Comparison of ENCODE assay signal across 9 mouse cellular contexts in the genomic region with DNA sequence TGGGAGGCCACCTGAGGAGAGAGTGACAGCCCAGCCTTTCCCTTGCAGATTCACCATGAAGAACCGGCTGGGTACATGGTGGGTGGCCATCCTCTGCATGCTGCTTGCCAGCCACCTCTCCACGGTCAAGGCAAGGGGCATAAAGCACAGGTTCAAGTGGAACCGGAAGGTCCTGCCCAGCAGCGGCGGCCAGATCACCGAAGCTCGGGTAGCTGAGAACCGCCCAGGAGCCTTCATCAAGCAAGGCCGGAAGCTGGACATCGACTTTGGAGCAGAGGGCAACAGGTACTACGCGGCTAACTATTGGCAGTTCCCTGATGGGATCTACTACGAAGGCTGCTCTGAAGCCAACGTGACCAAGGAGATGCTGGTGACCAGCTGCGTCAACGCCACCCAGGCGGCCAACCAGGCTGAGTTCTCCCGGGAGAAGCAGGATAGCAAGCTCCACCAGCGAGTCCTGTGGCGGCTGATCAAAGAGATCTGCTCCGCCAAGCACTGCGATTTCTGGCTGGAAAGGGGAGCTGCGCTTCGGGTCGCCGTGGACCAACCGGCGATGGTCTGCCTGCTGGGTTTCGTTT. TPM values are rescaled to one million over a fixed set of nuclear protein-coding genes. Genes with fewer than 3 reads are reported as not detected.
DNase-seq lines count a peak whose midpoint lies in the region; ATAC-seq lines count a peak whose summit lies in the region.
"Had no signal": no experiment of that assay in that cellular context is flagged by ENCODE, and none has a peak within 500 bp of the region (broad histone marks: within the 10 kb centered on the region; RNA-seq: fewer than 3 reads in every experiment).

No protein-coding gene starts in this region.

- no peak for DNase-seq in frontal cortex, postnatal 14 days (ENCODE audit: low spot score in 2 of 2)
- no peak for DNase-seq in hindbrain, embryonic 14.5 days (ENCODE audit: low spot score)
- DNase-seq in liver, embryonic 11.5 days (ENCODE audit: low spot score) = no peak
- no peak for DNase-seq in urinary bladder, postnatal 10 days (ENCODE audit: low spot score)
- DNase-seq in left cerebral cortex, postnatal 36 days (ENCODE audit: low spot score in 2 of 2) = no peak

- no peaks in the 10 kb centered on the region for H3K9me3 ChIP-seq in embryonic facial prominence, embryonic 12.5 days
- no peaks in the 10 kb centered on the region for H3K9me3 ChIP-seq in hindbrain, embryonic 14.5 days (ENCODE audit: control insufficient read depth, low read length)
- no peaks in the 10 kb centered on the region for H3K9me3 ChIP-seq in liver, embryonic 11.5 days (ENCODE audit: control insufficient read depth, low read length)
- H3K9me3 ChIP-seq in neural tube, embryonic 15.5 days (replicated peaks) = no peaks in the 10 kb centered on the region

- H3K36me3 ChIP-seq in embryonic facial prominence, embryonic 12.5 days = no peaks in the 10 kb centered on the region
- no peaks in the 10 kb centered on the region for H3K36me3 ChIP-seq in hindbrain, embryonic 14.5 days (replicated peaks; ENCODE audit: control insufficient read depth, insufficient read depth)
- no peaks in the 10 kb centered on the region for H3K36me3 ChIP-seq in liver, embryonic 11.5 days (ENCODE audit: control insufficient read depth, insufficient read depth, low read length)
- H3K36me3 ChIP-seq in neural tube, embryonic 15.5 days = no peaks in the 10 kb centered on the region

- peak overlapping the region; percentile 12; the same call in 1 of the 2 replicates for H3K4me3 ChIP-seq in embryonic facial prominence, embryonic 12.5 days
- H3K4me3 ChIP-seq in hindbrain, embryonic 14.5 days (replicated peaks; ENCODE audit: low read length) = no peak overlapping the region; the same call in 1 of the 2 replicates
- H3K4me3 ChIP-seq in liver, embryonic 11.5 days (ENCODE audit: low read depth, low read length) = peak overlapping the region; percentile 20; the same call in 1 of the 2 replicates
- H3K4me3 ChIP-seq in neural tube, embryonic 15.5 days (replicated peaks) = no peak overlapping the region; the same call in 1 of the 2 replicates

- H3K27me3 ChIP-seq in embryonic facial prominence, embryonic 12.5 days = peaks cover 45% of the 10 kb centered on the region
- H3K27me3 ChIP-seq in hindbrain, embryonic 14.5 days (ENCODE audit: control insufficient read depth, insufficient read depth, low read length) = peaks cover 28% of the 10 kb centered on the region
- peaks cover 38% of the 10 kb centered on the region for H3K27me3 ChIP-seq in liver, embryonic 11.5 days (replicated peaks; ENCODE audit: control insufficient read depth, insufficient read depth, low read length)
- peaks cover 30% of the 10 kb centered on the region for H3K27me3 ChIP-seq in neural tube, embryonic 15.5 days (replicated peaks)

- peak overlapping the region; percentile 33 for H3K4me2 ChIP-seq in embryonic facial prominence, embryonic 12.5 days (replicated peaks)
- peak overlapping the region; percentile 40 for H3K4me2 ChIP-seq in hindbrain, embryonic 14.5 days (replicated peaks)
- H3K4me2 ChIP-seq in liver, embryonic 11.5 days = peak overlapping the region; percentile 48
- H3K4me2 ChIP-seq in neural tube, embryonic 15.5 days = peak overlapping the region; percentile 43

- ATAC-seq in frontal cortex, adult (ENCODE audit: low TSS enrichment) = 0 out of 2 replicates have a peak, but pooled peaks have one; percentile 29
- no peak for ATAC-seq in embryonic facial prominence, embryonic 12.5 days (ENCODE audit: insufficient number of reproducible peaks, insufficient read depth, low FRiP score, low TSS enrichment)
- no peak for ATAC-seq in hindbrain, embryonic 14.5 days (ENCODE audit: low FRiP score)
- ATAC-seq in liver, embryonic 11.5 days (replicated peaks; ENCODE audit: low FRiP score) = no peak
- ATAC-seq in neural tube, embryonic 15.5 days (ENCODE audit: low FRiP score) = no peak

- H3K27ac ChIP-seq in embryonic facial prominence, embryonic 12.5 days = no peak overlapping the region
- H3K27ac ChIP-seq in hindbrain, embryonic 14.5 days = no peak overlapping the region
- no peak overlapping the region for H3K27ac ChIP-seq in liver, embryonic 11.5 days (ENCODE audit: low read depth, low read length)
- H3K27ac ChIP-seq in neural tube, embryonic 15.5 days (replicated peaks) = no peak overlapping the region

- peaks cover 9% of the 10 kb centered on the region; the same call in 1 of the 2 replicates for H3K4me1 ChIP-seq in embryonic facial prominence, embryonic 12.5 days
- peaks cover 7% of the 10 kb centered on the region; the same call in 1 of the 2 replicates for H3K4me1 ChIP-seq in hindbrain, embryonic 14.5 days (replicated peaks; ENCODE audit: control insufficient read depth, insufficient read depth, low read length)
- peaks cover 9% of the 10 kb centered on the region; the same call in 1 of the 2 replicates for H3K4me1 ChIP-seq in liver, embryonic 11.5 days (replicated peaks; ENCODE audit: control insufficient read depth, insufficient read depth, low read length)
- H3K4me1 ChIP-seq in neural tube, embryonic 15.5 days = peaks cover 29% of the 10 kb centered on the region

- WGBS in embryonic facial prominence, embryonic 12.5 days = 21% methylated on average over 29 of the region's 29 CpGs
- 17% methylated on average over 29 of the region's 29 CpGs for WGBS in hindbrain, embryonic 14.5 days
- 13% methylated on average over 29 of the region's 29 CpGs for WGBS in liver, embryonic 11.5 days
- 19% methylated on average over 29 of the region's 29 CpGs for WGBS in neural tube, embryonic 15.5 days

- intact Hi-C loops in left cerebral cortex, postnatal 36 days (cut with DNase I) = loop anchor here (5.0 kb wide), 1 partner anchor 391 kb away; the partner anchor contains the start of gene Adra1d

- no peak overlapping the region for H3K9ac ChIP-seq in embryonic facial prominence, embryonic 12.5 days
- no peak overlapping the region for H3K9ac ChIP-seq in hindbrain, embryonic 14.5 days
- H3K9ac ChIP-seq in liver, embryonic 11.5 days (ENCODE audit: low read depth, low read length) = no peak overlapping the region
- no peak overlapping the region for H3K9ac ChIP-seq in neural tube, embryonic 15.5 days (replicated peaks)

RNA-seq across cellular contexts. Expression of gene Prnd, which starts 2.4 kb away (rescaled TPM):
- 26.5 and 32.1 TPM in 2 replicates for polyA plus RNA-seq in embryonic facial prominence, embryonic 12.5 days (2016; fragmentation: Nextera tagmentation; extraction: Ambion mirVana)
- polyA plus RNA-seq in hindbrain, embryonic 14.5 days (2014; fragmentation: Nextera tagmentation; extraction: Ambion mirVana) = 11.8 and 15.0 TPM in 2 replicates
- polyA plus RNA-seq in liver, embryonic 11.5 days (2014; fragmentation: Nextera tagmentation; extraction: Ambion mirVana) = 1.6 and 2.5 TPM in 2 replicates
- polyA plus RNA-seq in neural tube, embryonic 15.5 days (2015; fragmentation: Nextera tagmentation; extraction: Ambion mirVana) = 9.5 and 15.1 TPM in 2 replicates
- under 1 TPM in 1 of 2 experiments, not detected in 1; 0.20 TPM for total RNA-seq in left cerebral cortex, postnatal 36 days (2021)

RNA-seq across cellular contexts. Expression of gene Prn, which starts 43.3 kb away (rescaled TPM):
- not detected in 2 replicates for polyA plus RNA-seq in embryonic facial prominence, embryonic 12.5 days (2016; fragmentation: Nextera tagmentation; extraction: Ambion mirVana)
- polyA plus RNA-seq in hindbrain, embryonic 14.5 days (2014; fragmentation: Nextera tagmentation; extraction: Ambion mirVana) = not detected in 2 replicates
- 0.25 TPM in 1 of 2 replicates, not detected in the other for polyA plus RNA-seq in liver, embryonic 11.5 days (2014; fragmentation: Nextera tagmentation; extraction: Ambion mirVana)
- not detected in 2 replicates for polyA plus RNA-seq in neural tube, embryonic 15.5 days (2015; fragmentation: Nextera tagmentation; extraction: Ambion mirVana)
- total RNA-seq in left cerebral cortex, postnatal 36 days (2021) = under 1 TPM in 1 of 2 experiments, not detected in 1; 0.35 TPM
- polyA plus RNA-seq: liver, embryonic 16.5 days had no signal

RNA-seq across cellular contexts. Expression of gene Prnp, which starts 43.3 kb away (rescaled TPM):
- 47.0 and 49.2 TPM in 2 replicates for polyA plus RNA-seq in embryonic facial prominence, embryonic 12.5 days (2016; fragmentation: Nextera tagmentation; extraction: Ambion mirVana)
- polyA plus RNA-seq in hindbrain, embryonic 14.5 days (2014; fragmentation: Nextera tagmentation; extraction: Ambion mirVana) = 99.5 and 101 TPM in 2 replicates
- polyA plus RNA-seq in liver, embryonic 11.5 days (2014; fragmentation: Nextera tagmentation; extraction: Ambion mirVana) = 32.6 and 33.3 TPM in 2 replicates
- polyA plus RNA-seq in neural tube, embryonic 15.5 days (2015; fragmentation: Nextera tagmentation; extraction: Ambion mirVana) = 141 and 148 TPM in 2 replicates
- 100 to 1,000 TPM; 729 to 811 TPM for total RNA-seq in left cerebral cortex, postnatal 36 days (2021)

Comparison
In these comparisons a context has a peak if more than half of its experiments do, and no peak if none do; other contexts are left out.
1. H3K4me3 ChIP-seq: peak in embryonic facial prominence, embryonic 12.5 days (single experiment) and liver, embryonic 11.5 days (single experiment); none in hindbrain, embryonic 14.5 days (single experiment) and neural tube, embryonic 15.5 days (single experiment).
2. Peak in every context shown above with its lines, with median percentiles within 50 percentile points of each other: H3K4me2 ChIP-seq.